31 mouse cellular contexts compared by ENCODE assay signal in the genomic region with DNA sequence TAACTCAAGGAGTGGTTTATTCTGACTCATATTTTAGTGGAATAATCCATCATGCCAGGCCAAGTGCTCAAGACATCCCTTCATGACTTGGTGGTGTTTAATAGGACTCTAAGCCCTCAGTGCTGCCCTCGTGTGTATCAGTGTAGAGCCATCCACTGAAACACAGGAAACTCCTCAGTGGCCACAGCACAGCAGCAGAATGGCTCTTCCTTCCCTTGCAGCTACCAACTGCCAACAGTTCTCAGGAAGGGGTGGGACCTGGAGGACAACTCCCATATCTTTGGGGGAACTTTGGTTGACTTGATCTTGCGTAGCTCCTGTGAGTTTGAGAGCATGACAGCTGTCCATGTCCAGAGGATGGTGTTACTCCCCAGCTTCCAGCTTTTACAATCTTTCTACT. TPM values are rescaled to one million over a fixed set of nuclear protein-coding genes. Genes with fewer than 3 reads are reported as not detected.
DNase-seq lines count a peak whose midpoint lies in the region; ATAC-seq and TF ChIP-seq lines count a peak whose summit lies in the region.
"Had no signal": no experiment of that assay in that cellular context is flagged by ENCODE, and none has a peak within 500 bp of the region (broad histone marks: within the 10 kb centered on the region; RNA-seq: fewer than 3 reads in every experiment).

No protein-coding gene starts in this region.

- ATAC-seq in megakaryocyte, adult 5-6 weeks (ENCODE audit: poor library complexity, severe bottlenecking) = peak; percentile 43
- ATAC-seq in lung, postnatal 0 days = no peak
- ATAC-seq: liver, embryonic 12.5 days; midbrain, embryonic 16.5 days had no signal

- no peak for TF ChIP-seq CTCF in kidney, adult 2 months (conservative IDR thresholded peaks at IDR 0.05; ENCODE audit: insufficient read depth, insufficient read length, low read depth, low read length)
- TF ChIP-seq CTCF in MEL (IDR thresholded peaks at IDR 0.05 in 2 of 3, conservative IDR thresholded peaks at IDR 0.05 in 1 of 3; ENCODE audit: control insufficient read depth in 1 of 3, insufficient read depth in 1 of 3, low read depth in 2 of 3, low read length in 3 of 3, poor library complexity in 1 of 3, severe bottlenecking in 1 of 3) = peak in 1 of 3 experiments; percentile 6; a peak in 1 of 6 replicates
- TF ChIP-seq CTCF in lung, postnatal 0 days (IDR thresholded peaks at IDR 0.05) = no peak

- H3K4me1 ChIP-seq in kidney, adult 2 months (ENCODE audit: control insufficient read depth, insufficient read depth, low read length) = peaks cover 33% of the 10 kb centered on the region
- H3K4me1 ChIP-seq in MEL (ENCODE audit: control insufficient read depth in 1 of 2, insufficient read depth in 2 of 2, low read length in 2 of 2) = no peaks in the 10 kb centered on the region
- no peaks in the 10 kb centered on the region for H3K4me1 ChIP-seq in lung, postnatal 0 days (ENCODE audit: insufficient read depth, low read depth, low read length)
- H3K4me1 ChIP-seq: heart, embryonic 15.5 days; hindbrain, embryonic 15.5 days; limb, embryonic 12.5 days; liver, embryonic 12.5 days; midbrain, embryonic 10.5 days; neural tube, embryonic 13.5 days; stomach, embryonic 15.5 days had no signal

- H3K27me3 ChIP-seq in kidney, adult 2 months (replicated peaks; ENCODE audit: control insufficient read depth, insufficient read depth, low read length) = no peaks in the 10 kb centered on the region
- no peaks in the 10 kb centered on the region for H3K27me3 ChIP-seq in MEL (ENCODE audit: control insufficient read depth in 1 of 2, insufficient read depth in 2 of 2, low read length in 2 of 2)
- no peaks in the 10 kb centered on the region for H3K27me3 ChIP-seq in lung, postnatal 0 days (replicated peaks; ENCODE audit: insufficient read depth, low read length)
- H3K27me3 ChIP-seq: heart, embryonic 15.5 days; hindbrain, embryonic 15.5 days; limb, embryonic 12.5 days; liver, embryonic 12.5 days; neural tube, embryonic 13.5 days; stomach, embryonic 15.5 days had no signal

- H3K9ac ChIP-seq in MEL (ENCODE audit: control insufficient read depth, low read depth, low read length, poor library complexity, severe bottlenecking) = no peak overlapping the region
- H3K9ac ChIP-seq in lung, postnatal 0 days (replicated peaks; ENCODE audit: low read depth) = no peak overlapping the region
- H3K9ac ChIP-seq: heart, embryonic 15.5 days; hindbrain, embryonic 15.5 days; limb, embryonic 12.5 days; liver, embryonic 12.5 days; lung, embryonic 14.5 days; neural tube, embryonic 13.5 days; stomach, embryonic 15.5 days had no signal

- H3K9me3 ChIP-seq in MEL (replicated peaks; ENCODE audit: insufficient read depth, low read length) = no peaks in the 10 kb centered on the region
- no peaks in the 10 kb centered on the region for H3K9me3 ChIP-seq in lung, postnatal 0 days (ENCODE audit: low read length)
- H3K9me3 ChIP-seq: heart, embryonic 15.5 days; hindbrain, embryonic 15.5 days; stomach, embryonic 15.5 days had no signal

- TF ChIP-seq POLR2A in kidney, adult 2 months (IDR thresholded peaks at IDR 0.05; ENCODE audit: low read depth, low read length) = no peak
- no peak for TF ChIP-seq POLR2A in MEL (IDR thresholded peaks at IDR 0.05; ENCODE audit: control insufficient read depth in 1 of 2, insufficient read depth in 1 of 2, low read depth in 1 of 2, low read length in 2 of 2, poor library complexity in 1 of 2)

- peak overlapping the region; percentile 79 for H3K27ac ChIP-seq in kidney, adult 2 months (ENCODE audit: insufficient read depth, low read depth, low read length)
- H3K27ac ChIP-seq in MEL (ENCODE audit: control insufficient read depth, low read depth, low read length) = no peak overlapping the region
- H3K27ac ChIP-seq in lung, postnatal 0 days (ENCODE audit: low read length) = no peak overlapping the region
- H3K27ac ChIP-seq: heart, embryonic 15.5 days; hindbrain, embryonic 15.5 days; limb, embryonic 12.5 days; liver, embryonic 12.5 days; midbrain, embryonic 10.5 days; neural tube, embryonic 13.5 days; stomach, embryonic 15.5 days had no signal

- H3K79me2 ChIP-seq in MEL (ENCODE audit: control insufficient read depth, insufficient read depth, low read length, poor library complexity) = no peaks in the 10 kb centered on the region

- H3K4me2 ChIP-seq in lung, postnatal 0 days (replicated peaks; ENCODE audit: low read depth, low read length) = no peak overlapping the region
- H3K4me2 ChIP-seq: heart, embryonic 15.5 days; hindbrain, embryonic 15.5 days; limb, embryonic 12.5 days; liver, embryonic 12.5 days; lung, embryonic 14.5 days; neural tube, embryonic 13.5 days; stomach, embryonic 15.5 days had no signal

- 72% methylated on average over 2 of the region's 2 CpGs for WGBS in kidney, adult 2 months
- 71% methylated on average over 2 of the region's 2 CpGs for WGBS in lung, postnatal 0 days

- no peak overlapping the region for H3K4me3 ChIP-seq in kidney, adult 2 months (ENCODE audit: insufficient read depth, low read depth, low read length)
- H3K4me3 ChIP-seq in MEL (ENCODE audit: control insufficient read depth in 1 of 2, insufficient read depth in 1 of 2, low read depth in 2 of 2, low read length in 2 of 2) = no peak overlapping the region
- no peak overlapping the region for H3K4me3 ChIP-seq in lung, postnatal 0 days (ENCODE audit: low read depth, low read length)
- H3K4me3 ChIP-seq: heart, embryonic 15.5 days; hindbrain, embryonic 15.5 days; limb, embryonic 12.5 days; liver, embryonic 12.5 days; midbrain, embryonic 10.5 days; myocyte; neural tube, embryonic 13.5 days; stomach, embryonic 15.5 days had no signal

- no peak for TF ChIP-seq EP300 in MEL (IDR thresholded peaks at IDR 0.05; ENCODE audit: low read depth in 1 of 2, low read length in 2 of 2)
- no peak for TF ChIP-seq EP300 in lung, postnatal 0 days (IDR thresholded peaks at IDR 0.05)

- no peak for TF ChIP-seq RAD21 in MEL (IDR thresholded peaks at IDR 0.05; ENCODE audit: low read depth, low read length)

- peak; percentile 20 for DNase-seq in kidney, adult 2 months
- no peak for DNase-seq in kidney, adult 18-20 months
- DNase-seq in 3134 (ENCODE audit: extremely low read depth, insufficient read length, low spot score) (peak; percentile 31), MEL (ENCODE audit: low read depth, low spot score) (peak; percentile 27)
- no peak for DNase-seq in right cerebral cortex, postnatal 14 days
- no peak for DNase-seq in lung, postnatal 0 days (ENCODE audit: low spot score)
- DNase-seq: B cell, adult 2 months; cerebellum, adult 11-12 months; cerebellum, postnatal 10 days; gastrocnemius, postnatal 25 days; heart, postnatal 36 days; layer of hippocampus, postnatal 36 days; lung, embryonic 14.5 days; lung, postnatal 36 days; thymus, postnatal 25 days had no signal

- peaks cover 4% of the 10 kb centered on the region for H3K36me3 ChIP-seq in kidney, adult 2 months (ENCODE audit: control insufficient read depth, insufficient read depth, low read length)
- peaks cover 0 to 25% of the 10 kb centered on the region in 2 experiments; a peak in 2 of 4 replicates for H3K36me3 ChIP-seq in MEL (ENCODE audit: control insufficient read depth in 1 of 2, insufficient read depth in 2 of 2, low read length in 2 of 2)
- peaks cover 23% of the 10 kb centered on the region; the same call in 1 of the 2 replicates for H3K36me3 ChIP-seq in lung, postnatal 0 days (ENCODE audit: insufficient read depth, low read length)

TF ChIP-seq in MEL, 35 proteins besides CTCF, POLR2A, EP300 and RAD21:
- TF ChIP-seq UBTF (IDR thresholded peaks at IDR 0.05; ENCODE audit: borderline replicate concordance, insufficient read depth, low read depth, low read length) (no peak), SMC3 (IDR thresholded peaks at IDR 0.05; ENCODE audit: low read depth, low read length) (peak; percentile 6; the same call in 1 of the 2 replicates)

RNA-seq across cellular contexts. Expression of a gene that starts 17.4 kb away (rescaled TPM):
- 34.8 and 36.2 TPM in 2 replicates for polyA plus RNA-seq in kidney, adult 2 months (2012; rRNA removed)
- total RNA-seq in MEL (2012; rRNA removed) = 52.5 and 57.3 TPM in 2 replicates
- polyA plus RNA-seq in MEL (2012; ENCODE audit: insufficient read depth in 1 of 2, insufficient read length in 2 of 2, low read depth in 1 of 2, low replicate concordance in 2 of 2, missing spikeins in 1 of 2) = 10 to 100 TPM; 44.9 to 70.1 TPM
- total RNA-seq in megakaryocyte, adult 5-6 weeks (2015) = 23.3 and 24.6 TPM in 2 replicates
- total RNA-seq in megakaryocyte, adult 5-6 weeks (2017) = 43.2 and 46.4 TPM in 2 replicates
- 42.6 and 44.9 TPM in 2 replicates for polyA plus RNA-seq in lung, postnatal 0 days (2015; fragmentation: Nextera tagmentation; extraction: Ambion mirVana)

RNA-seq across cellular contexts. Expression of a gene that starts 18.8 kb away (rescaled TPM):
- 1.7 and 2.1 TPM in 2 replicates for polyA plus RNA-seq in kidney, adult 2 months (2012; rRNA removed)
- not detected in 2 replicates for total RNA-seq in MEL (2012; rRNA removed)
- under 1 TPM in 1 of 2 experiments, not detected in 1; 0.18 TPM for polyA plus RNA-seq in MEL (2012; ENCODE audit: insufficient read depth in 1 of 2, insufficient read length in 2 of 2, low read depth in 1 of 2, low replicate concordance in 2 of 2, missing spikeins in 1 of 2)
- 0.80 TPM in 1 of 2 replicates, not detected in the other for total RNA-seq in megakaryocyte, adult 5-6 weeks (2015)
- not detected in 2 replicates for total RNA-seq in megakaryocyte, adult 5-6 weeks (2017)
- 0.36 TPM in 1 of 2 replicates, not detected in the other for polyA plus RNA-seq in lung, postnatal 0 days (2015; fragmentation: Nextera tagmentation; extraction: Ambion mirVana)
- total RNA-seq: heart, postnatal 36 days had no signal
- polyA plus RNA-seq: embryonic facial prominence, embryonic 11.5 days; heart, embryonic 15.5 days; hindbrain, embryonic 15.5 days; intestine, embryonic 14.5 days; limb, embryonic 12.5 days; liver, embryonic 12.5 days; lung, embryonic 14.5 days; midbrain, embryonic 10.5 days; midbrain, embryonic 16.5 days; myocyte; stomach, embryonic 15.5 days had no signal

RNA-seq across cellular contexts. Expression of a gene that starts 27.1 kb away (rescaled TPM):
- polyA plus RNA-seq in kidney, adult 2 months (2012; rRNA removed) = 34.5 and 38.4 TPM in 2 replicates
- total RNA-seq in MEL (2012; rRNA removed) = 151 and 154 TPM in 2 replicates
- 100 to 1,000 TPM; 139 to 745 TPM for polyA plus RNA-seq in MEL (2012; ENCODE audit: insufficient read depth in 1 of 2, insufficient read length in 2 of 2, low read depth in 1 of 2, low replicate concordance in 2 of 2, missing spikeins in 1 of 2)
- total RNA-seq in megakaryocyte, adult 5-6 weeks (2015) = 25.3 and 31.1 TPM in 2 replicates
- total RNA-seq in megakaryocyte, adult 5-6 weeks (2017) = 23.3 and 24.0 TPM in 2 replicates
- 12.1 and 12.4 TPM in 2 replicates for polyA plus RNA-seq in lung, postnatal 0 days (2015; fragmentation: Nextera tagmentation; extraction: Ambion mirVana)

RNA-seq across cellular contexts. Expression of a gene that starts 33.4 kb away (rescaled TPM):
- not detected in 2 replicates for polyA plus RNA-seq in kidney, adult 2 months (2012; rRNA removed)
- total RNA-seq in MEL (2012; rRNA removed) = not detected in 2 replicates
- polyA plus RNA-seq in MEL (2012; ENCODE audit: insufficient read depth in 1 of 2, insufficient read length in 2 of 2, low read depth in 1 of 2, low replicate concordance in 2 of 2, missing spikeins in 1 of 2) = not detected
- not detected in 2 replicates for total RNA-seq in megakaryocyte, adult 5-6 weeks (2015)
- total RNA-seq in megakaryocyte, adult 5-6 weeks (2017) = not detected in 2 replicates
- polyA plus RNA-seq in lung, postnatal 0 days (2015; fragmentation: Nextera tagmentation; extraction: Ambion mirVana) = not detected in 2 replicates
- total RNA-seq: gastrocnemius, postnatal 25 days; heart, postnatal 36 days; layer of hippocampus, adult 18-20 months; layer of hippocampus, postnatal 36 days; left cerebral cortex, postnatal 10 days had no signal
- polyA plus RNA-seq: embryonic facial prominence, embryonic 11.5 days; forebrain, embryonic 11.5 days; heart, embryonic 15.5 days; hindbrain, embryonic 15.5 days; intestine, embryonic 14.5 days; kidney, embryonic 16.5 days; limb, embryonic 12.5 days; liver, embryonic 12.5 days; lung, embryonic 14.5 days; midbrain, embryonic 10.5 days; midbrain, embryonic 16.5 days; myocyte; neural tube, embryonic 13.5 days; stomach, embryonic 15.5 days had no signal

RNA-seq across cellular contexts. Expression of a gene that starts 43.6 kb away (rescaled TPM):
- polyA plus RNA-seq in kidney, adult 2 months (2012; rRNA removed) = not detected in 2 replicates
- total RNA-seq in MEL (2012; rRNA removed) = not detected in 2 replicates
- polyA plus RNA-seq in MEL (2012; ENCODE audit: insufficient read depth in 1 of 2, insufficient read length in 2 of 2, low read depth in 1 of 2, low replicate concordance in 2 of 2, missing spikeins in 1 of 2) = not detected
- not detected in 2 replicates for total RNA-seq in megakaryocyte, adult 5-6 weeks (2015)
- not detected in 2 replicates for total RNA-seq in megakaryocyte, adult 5-6 weeks (2017)
- polyA plus RNA-seq in lung, postnatal 0 days (2015; fragmentation: Nextera tagmentation; extraction: Ambion mirVana) = not detected in 2 replicates
- total RNA-seq: gastrocnemius, postnatal 25 days; heart, postnatal 36 days; layer of hippocampus, adult 18-20 months; layer of hippocampus, postnatal 36 days; left cerebral cortex, postnatal 10 days had no signal
- polyA plus RNA-seq: embryonic facial prominence, embryonic 11.5 days; forebrain, embryonic 11.5 days; heart, embryonic 15.5 days; hindbrain, embryonic 15.5 days; intestine, embryonic 14.5 days; kidney, embryonic 16.5 days; limb, embryonic 12.5 days; liver, embryonic 12.5 days; lung, embryonic 14.5 days; midbrain, embryonic 10.5 days; midbrain, embryonic 16.5 days; myocyte; neural tube, embryonic 13.5 days; stomach, embryonic 15.5 days had no signal

Comparison
In these comparisons a context has a peak if more than half of its experiments do, and no peak if none do; other contexts are left out.
1. DNase-seq: peak in kidney, adult 2 months (single experiment), 3134 (single experiment) and MEL (single experiment); none in kidney, adult 18-20 months (single experiment), right cerebral cortex, postnatal 14 days (single experiment) and lung, postnatal 0 days (single experiment).